Mouse (Mus musculus) stomach, postnatal 0 days (tissue): ENCODE data around the gene Usp40.

Experiments used
- CTCF ChIP-seq: IDR thresholded peaks from 2 replicates; pipeline ENCODE4 v1.5.1; 2016; ENCODE audit warnings: antibody characterized with exemption, low read depth, mild to moderate bottlenecking, moderate library complexity
- EP300 ChIP-seq: optimal IDR thresholded peaks from 2 replicates; pipeline ENCODE3; 2016; ENCODE audit warnings: antibody characterized with exemption

DNA sequence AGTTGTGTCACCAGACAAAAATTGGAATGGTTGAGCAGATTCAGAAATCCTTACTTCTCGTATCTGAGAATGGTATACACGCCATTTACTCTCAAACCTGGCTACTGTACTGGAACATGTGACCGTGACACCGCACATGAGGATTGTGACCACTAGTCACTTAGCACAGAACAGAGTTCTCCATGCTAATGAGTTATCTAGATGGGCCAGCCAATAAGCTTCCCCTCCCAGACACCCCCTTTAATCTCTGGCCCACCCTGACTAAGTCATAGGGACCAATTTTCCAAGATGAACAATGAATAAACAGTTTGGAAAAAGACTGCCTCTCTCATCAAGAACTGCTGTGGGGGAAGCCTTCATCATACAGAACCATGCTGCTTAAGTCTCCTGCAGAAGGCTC lies 47.6 kb downstream of the Usp40 start:
- TF ChIP-seq EP300 = no peak
- no peak for TF ChIP-seq CTCF
